Mouse (Mus musculus) heart, embryonic 15.5 days (tissue): ENCODE results near the gene Zfp292. TPM values are rescaled to one million over a fixed set of nuclear protein-coding genes. Genes with fewer than 3 reads are reported as not detected.
A peak's percentile ranks its signal among the peaks of the same experiment; 100 is the strongest.
"Not testable (repeated sequence)": the region's sequence is repeated elsewhere in the genome, so short reads cannot be mapped to it uniquely, and the experiment has no call there.

ENCODE experiments used
- ATAC-seq: fragments of 200-750 bp; cut with Nextera tagmentation; replicated peaks from 2 replicates; pipeline ENCODE4 v1.8.0; 2017; ENCODE audit warnings: low read depth, moderate TSS enrichment; ENCODE audit not compliant: insufficient number of reproducible peaks, insufficient read depth, low FRiP score
- H3K27ac ChIP-seq: fragments of 300-500 bp; sonication (generic); 2 replicates; pipeline ENCODE4 v1.5.1; 2015; ENCODE audit warnings: mild to moderate bottlenecking, inconsistent platforms
- H3K27me3 ChIP-seq: fragments of 300-500 bp; sonication (generic); 2 replicates; pipeline ENCODE4 v1.6.1; 2015; ENCODE audit warnings: inconsistent platforms
- H3K36me3 ChIP-seq: fragments of 300-500 bp; sonication (generic); 2 replicates; pipeline ENCODE4 v1.6.1; 2015; ENCODE audit warnings: mild to moderate bottlenecking, inconsistent platforms
- H3K4me1 ChIP-seq: fragments of 300-500 bp; sonication (generic); replicated peaks from 2 replicates; pipeline ENCODE4 v1.6.1; 2015; ENCODE audit warnings: inconsistent platforms
- H3K4me2 ChIP-seq: fragments of 300-500 bp; sonication (generic); 2 replicates; pipeline ENCODE4 v1.6.1; 2015; ENCODE audit warnings: inconsistent platforms, mild to moderate bottlenecking, moderate library complexity
- H3K4me3 ChIP-seq: fragments of 300-500 bp; sonication (generic); 2 replicates; pipeline ENCODE4 v1.5.1; 2015; ENCODE audit warnings: mild to moderate bottlenecking, inconsistent platforms
- H3K9ac ChIP-seq: fragments of 300-500 bp; sonication (generic); 2 replicates; pipeline ENCODE4 v1.6.1; 2015; ENCODE audit warnings: mild to moderate bottlenecking, inconsistent platforms
- H3K9me3 ChIP-seq: fragments of 300-500 bp; sonication (generic); replicated peaks from 2 replicates; pipeline ENCODE4 v1.6.1; 2016; ENCODE audit warnings: inconsistent platforms
- WGBS: fragments of 180-500 bp; shearing (Covaris S2); methylation state at CpG from one replicate; pipeline ENCODE4 v1.1.7; 2015; ENCODE audit warnings: mixed read lengths; 5-methylcytosine and 5-hydroxymethylcytosine counted together
- polyA plus RNA-seq: library from polyadenylated mRNA; unstranded; fragments of >200 nt; fragmentation: Nextera tagmentation; extraction: Ambion mirVana; gene quantifications from 2 replicates; pipeline ENCODE4 v1.2.1, GENCODE M21; 2015

Gene Zfp292
- 11.8 and 12.2 TPM in 2 replicates for polyA plus RNA-seq

DNA sequence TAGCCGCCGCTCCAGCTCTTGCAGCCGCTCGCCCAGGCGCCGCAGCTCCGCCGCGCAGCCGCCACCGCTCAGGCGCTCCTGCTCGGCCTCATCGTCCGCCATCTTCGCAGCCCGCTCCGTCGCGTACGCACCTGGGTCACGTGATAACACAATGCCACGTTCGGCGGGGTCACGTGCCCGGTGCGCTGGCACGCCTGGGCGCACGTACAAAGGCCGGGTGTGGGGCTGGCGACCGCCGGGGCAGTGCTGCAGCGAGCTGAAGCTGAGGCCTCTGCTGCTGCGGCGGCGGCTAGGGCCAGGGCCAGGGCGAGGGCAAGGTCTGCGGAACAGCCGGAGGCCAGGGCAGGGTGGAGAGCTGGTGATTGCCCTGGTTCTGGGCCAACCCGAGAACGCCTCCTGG, at the start of gene Zfp292:
Gene Zfp292 (minus strand): TSS at position 143 of the 400 bp plus-strand sequence.
- H3K4me2 ChIP-seq: peak within 1 kb of the TSS; percentile 83
- peak within 1 kb of the TSS; percentile 99 for H3K27ac ChIP-seq
- no peaks in the 10 kb centered on the region for H3K9me3 ChIP-seq
- peak; percentile 92 for ATAC-seq
- peak within 1 kb of the TSS; percentile 99 for H3K4me3 ChIP-seq
- peak within 1 kb of the TSS; percentile 99 for H3K9ac ChIP-seq
- under 1% methylated on average over 41 of the region's 44 CpGs for WGBS
- H3K4me1 ChIP-seq: peaks cover 18% of the 10 kb centered on the region
- no peaks in the 10 kb centered on the region for H3K27me3 ChIP-seq
- no peaks in the 10 kb centered on the region for H3K36me3 ChIP-seq

DNA sequence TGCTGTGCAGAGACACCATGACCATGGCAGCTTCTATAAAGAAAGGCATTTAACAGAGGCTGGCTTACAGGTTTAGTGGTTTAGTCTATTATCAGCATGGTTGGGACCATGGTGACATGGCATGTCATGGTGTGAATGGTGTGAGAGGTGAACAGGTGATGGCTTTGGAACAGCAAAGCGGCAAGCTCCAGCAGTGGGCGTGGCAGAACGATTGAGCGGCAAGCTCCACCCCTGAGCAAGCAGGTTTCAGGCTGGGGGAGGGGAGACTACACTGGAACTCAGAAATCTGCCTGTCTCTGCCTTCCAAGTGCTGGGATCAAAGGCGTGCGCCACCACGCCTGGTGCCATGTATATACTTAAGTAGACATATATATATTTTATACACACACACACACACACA, 45.6 kb upstream of the Zfp292 start:
- not testable (repeated sequence) for ATAC-seq, H3K4me3 ChIP-seq, H3K27me3 ChIP-seq, H3K9ac ChIP-seq, H3K4me1 ChIP-seq, H3K9me3 ChIP-seq, H3K4me2 ChIP-seq, H3K27ac ChIP-seq, H3K36me3 ChIP-seq
- 68% methylated on average over 7 of the region's 7 CpGs for WGBS

DNA sequence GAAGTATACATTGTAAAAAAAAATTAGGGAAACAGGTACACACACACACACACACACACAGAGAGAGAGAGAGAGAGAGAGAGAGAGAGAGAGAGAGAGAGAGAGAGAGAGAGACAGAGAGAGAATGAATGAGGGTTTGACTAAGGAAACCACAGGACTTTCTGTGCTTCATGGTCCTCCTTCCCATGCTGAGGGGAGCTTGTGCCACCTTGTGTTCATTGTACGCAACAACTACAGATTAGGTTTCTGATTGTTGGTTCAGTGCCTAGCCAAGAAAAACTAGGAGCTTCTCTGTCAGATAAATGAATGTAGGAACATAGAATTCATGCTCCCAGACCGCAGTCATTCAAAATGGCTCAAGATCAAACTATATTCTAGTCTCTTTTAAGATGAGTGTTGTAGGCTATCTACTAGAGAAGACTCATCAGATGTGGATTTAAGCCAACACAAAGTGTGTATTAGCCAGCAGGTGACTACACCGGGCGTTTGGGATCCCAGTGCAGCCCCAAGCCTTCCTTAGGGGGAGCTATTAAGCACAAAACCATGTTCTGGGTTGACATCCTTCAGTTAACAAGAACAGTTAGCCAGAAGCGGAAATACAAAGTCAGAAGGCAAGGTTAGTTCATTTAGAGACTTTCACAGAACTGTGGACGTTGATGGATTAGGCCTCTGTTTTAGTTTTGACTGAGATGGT, 39.6 kb upstream of the Zfp292 start:
- Histone ChIP-seq H3K9me3 (no peaks in the 10 kb centered on the region), H3K9ac (no peak overlapping the region), H3K27ac (no peak overlapping the region), H3K27me3 (no peaks in the 10 kb centered on the region), H3K4me2 (no peak overlapping the region), H3K4me3 (no peak overlapping the region), H3K36me3 (no peaks in the 10 kb centered on the region), H3K4me1 (no peaks in the 10 kb centered on the region)
- no peak for ATAC-seq
- 64% methylated on average over 6 of the region's 6 CpGs for WGBS

DNA sequence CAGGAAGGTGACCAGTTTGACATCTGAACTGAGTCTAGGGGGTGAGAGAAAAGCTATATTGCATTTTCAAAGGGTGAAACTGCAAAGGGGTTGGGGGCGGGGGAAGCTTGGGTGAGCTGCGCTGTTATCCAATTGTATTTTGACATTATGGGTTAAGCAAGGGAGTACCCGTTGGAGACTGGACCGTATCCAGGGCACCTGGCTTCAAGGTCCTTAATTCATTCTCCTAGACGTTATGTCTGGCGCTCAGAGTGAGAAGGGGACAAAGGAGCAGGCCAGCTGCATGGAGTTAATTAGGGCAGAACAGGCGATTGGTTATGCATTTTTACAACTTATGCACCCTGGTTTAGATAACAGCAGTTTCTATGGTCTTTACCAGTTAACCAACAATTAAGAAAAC, 34.6 kb upstream of the Zfp292 start:
- 80% methylated on average over 7 of the region's 7 CpGs for WGBS
- no peaks in the 10 kb centered on the region for H3K27me3 ChIP-seq
- H3K4me2 ChIP-seq: no peak overlapping the region
- H3K9ac ChIP-seq: no peak overlapping the region
- H3K4me1 ChIP-seq: no peaks in the 10 kb centered on the region
- H3K36me3 ChIP-seq: no peaks in the 10 kb centered on the region
- H3K27ac ChIP-seq: no peak overlapping the region
- ATAC-seq: no peak
- no peak overlapping the region for H3K4me3 ChIP-seq
- no peaks in the 10 kb centered on the region for H3K9me3 ChIP-seq

DNA sequence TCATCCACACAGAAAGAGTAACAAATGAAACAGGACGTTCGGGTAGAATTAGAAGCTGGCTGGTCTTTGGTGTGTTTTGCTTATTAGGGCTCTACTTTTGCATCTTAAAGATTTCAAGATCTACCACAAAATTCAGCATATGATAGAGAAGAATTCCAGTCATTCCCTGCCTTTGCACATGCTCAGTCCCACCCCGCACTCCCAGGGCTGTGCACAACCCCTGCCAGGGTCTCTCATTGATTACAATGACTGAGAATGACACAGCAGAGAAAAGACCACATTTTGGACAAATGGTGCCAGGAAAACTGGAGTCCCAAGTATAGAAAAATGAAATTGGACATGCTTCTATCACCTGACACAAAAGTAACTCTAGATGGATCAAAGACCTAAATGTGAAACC, 29.4 kb upstream of the Zfp292 start:
- Histone ChIP-seq H3K4me2 (no peak overlapping the region), H3K4me3 (no peak overlapping the region), H3K4me1 (no peaks in the 10 kb centered on the region), H3K27ac (no peak overlapping the region), H3K9me3 (no peaks in the 10 kb centered on the region), H3K9ac (no peak overlapping the region), H3K36me3 (no peaks in the 10 kb centered on the region), H3K27me3 (no peaks in the 10 kb centered on the region)
- WGBS: 81% methylated on average over 3 of the region's 3 CpGs
- ATAC-seq: no peak

DNA sequence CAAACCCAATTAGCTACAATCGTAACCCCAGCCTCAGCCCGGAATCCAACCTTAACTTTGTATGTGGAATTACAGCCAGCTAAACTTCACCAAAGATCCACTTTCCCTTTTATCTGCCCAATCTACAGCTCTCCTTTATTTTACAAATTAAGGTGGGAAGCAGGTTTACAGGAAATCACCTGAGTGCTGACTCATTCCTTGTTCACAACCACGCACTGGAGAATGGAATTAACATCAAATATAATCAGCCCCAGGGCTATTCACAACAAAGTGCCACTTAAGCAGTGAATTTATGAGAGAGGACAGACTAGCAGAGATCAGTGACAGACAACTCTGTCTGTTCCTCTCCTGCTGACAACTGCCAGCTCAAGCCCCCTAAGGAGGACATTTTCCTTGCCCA, 28.6 kb upstream of the Zfp292 start:
- H3K27me3 ChIP-seq: no peaks in the 10 kb centered on the region
- no peaks in the 10 kb centered on the region for H3K36me3 ChIP-seq
- H3K27ac ChIP-seq: no peak overlapping the region
- ATAC-seq: no peak
- no peak overlapping the region for H3K4me3 ChIP-seq
- 0 out of 2 replicates have a peak, but pooled peaks cover 4% of the 10 kb centered on the region for H3K4me1 ChIP-seq
- H3K9ac ChIP-seq: no peak overlapping the region
- no peaks in the 10 kb centered on the region for H3K9me3 ChIP-seq
- H3K4me2 ChIP-seq: no peak overlapping the region
- 64% methylated on average over 3 of the region's 3 CpGs for WGBS

DNA sequence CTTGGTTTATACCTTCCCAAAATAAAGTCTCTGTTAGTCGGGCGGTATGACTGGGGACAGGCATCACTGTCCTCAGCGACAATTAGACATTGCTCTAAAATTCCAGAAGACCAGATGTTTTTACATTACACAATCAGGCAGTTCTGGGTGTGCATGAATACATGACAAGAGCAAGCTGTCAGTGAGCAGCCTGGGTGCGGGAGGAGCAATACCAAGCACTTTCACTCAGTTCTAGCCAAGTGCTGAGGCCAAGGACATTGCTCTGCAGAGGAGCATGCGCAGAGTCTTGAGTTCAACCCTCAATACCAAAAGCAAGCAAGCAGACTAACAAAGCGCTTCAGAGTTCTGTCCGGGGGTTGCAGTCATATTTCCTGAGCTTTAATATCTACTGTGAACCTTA, 25.4 kb upstream of the Zfp292 start:
- no peaks in the 10 kb centered on the region for H3K27me3 ChIP-seq
- 70% methylated on average over 7 of the region's 7 CpGs for WGBS
- H3K9me3 ChIP-seq: no peaks in the 10 kb centered on the region
- H3K36me3 ChIP-seq: no peaks in the 10 kb centered on the region
- H3K4me3 ChIP-seq: no peak overlapping the region
- H3K4me2 ChIP-seq: no peak overlapping the region
- no peak for ATAC-seq
- H3K9ac ChIP-seq: no peak overlapping the region
- no peak overlapping the region for H3K27ac ChIP-seq
- 0 out of 2 replicates have a peak, but pooled peaks cover 4% of the 10 kb centered on the region for H3K4me1 ChIP-seq

DNA sequence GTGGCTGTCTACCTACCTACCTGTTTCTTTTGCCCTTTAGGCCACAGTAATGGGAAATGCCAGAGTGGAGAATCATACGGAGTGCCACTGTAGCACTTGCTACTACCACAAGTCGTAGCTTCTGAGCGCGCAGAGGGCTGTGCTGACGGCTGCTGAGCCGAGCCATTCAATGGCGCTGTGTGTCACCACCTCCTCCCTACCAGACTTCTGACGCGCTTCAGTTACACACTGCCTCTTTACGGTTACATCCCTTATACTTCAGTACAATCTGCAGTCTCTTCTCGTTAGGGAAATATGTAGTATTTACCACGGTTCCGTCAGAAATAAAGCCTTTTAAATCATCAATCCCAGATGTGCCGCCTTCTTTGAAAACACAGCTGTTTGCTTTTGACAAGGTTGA, 24.3 kb upstream of the Zfp292 start:
- Histone ChIP-seq H3K4me1 (0 out of 2 replicates have a peak, but pooled peaks cover 4% of the 10 kb centered on the region), H3K4me2 (peak overlapping the region; percentile 11; the same call in 1 of the 2 replicates), H3K27me3 (no peaks in the 10 kb centered on the region), H3K9ac (no peak overlapping the region), H3K36me3 (no peaks in the 10 kb centered on the region), H3K4me3 (no peak overlapping the region), H3K9me3 (no peaks in the 10 kb centered on the region), H3K27ac (no peak overlapping the region)
- ATAC-seq: no peak
- WGBS: 37% methylated on average over 14 of the region's 14 CpGs

DNA sequence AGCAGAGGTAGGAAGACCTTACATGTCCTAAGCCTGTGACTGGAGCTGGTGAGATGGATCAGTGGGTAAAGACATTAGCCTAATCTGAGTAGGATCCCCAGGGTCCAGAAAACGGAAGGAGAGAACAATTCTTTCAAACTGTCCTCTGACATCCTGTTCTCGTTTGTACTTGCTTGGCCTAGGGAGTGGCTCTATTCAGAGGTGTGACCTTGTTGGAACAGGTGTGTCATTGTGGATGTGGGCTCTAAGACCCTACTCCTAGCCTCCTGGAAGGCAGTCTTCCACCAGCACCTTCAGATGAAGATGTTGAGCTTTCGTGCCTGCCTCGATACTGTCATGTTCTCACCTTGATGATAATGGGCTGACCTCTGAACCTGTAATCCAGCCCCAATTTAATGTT, 23.4 kb upstream of the Zfp292 start:
- H3K27me3 ChIP-seq: no peaks in the 10 kb centered on the region
- 0 out of 2 replicates have a peak, but pooled peaks cover 4% of the 10 kb centered on the region for H3K4me1 ChIP-seq
- H3K4me2 ChIP-seq: no peak overlapping the region
- no peaks in the 10 kb centered on the region for H3K36me3 ChIP-seq
- H3K4me3 ChIP-seq: no peak overlapping the region
- H3K27ac ChIP-seq: no peak overlapping the region
- 75% methylated on average over 4 of the region's 4 CpGs for WGBS
- H3K9me3 ChIP-seq: no peaks in the 10 kb centered on the region
- ATAC-seq: no peak
- H3K9ac ChIP-seq: no peak overlapping the region

DNA sequence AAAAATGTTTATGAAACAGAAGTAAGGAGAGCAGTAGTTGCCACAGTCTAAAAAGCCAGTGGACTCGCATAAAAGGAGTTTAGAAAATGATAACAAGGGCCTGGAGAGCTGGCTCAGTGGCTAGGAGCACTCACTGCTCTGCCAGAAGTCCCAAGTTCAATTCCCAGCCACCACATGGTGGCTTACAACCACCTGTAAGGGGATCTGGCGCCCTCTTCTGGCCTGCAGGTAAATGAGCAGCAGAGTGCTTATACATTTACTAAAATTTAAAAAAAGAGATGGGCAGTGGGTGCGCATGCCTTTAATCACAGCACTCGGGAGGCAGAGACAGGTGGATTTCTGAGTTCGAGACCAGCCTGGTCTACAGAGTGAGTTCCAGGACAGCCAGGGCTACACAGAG, 22.6 kb upstream of the Zfp292 start:
- WGBS: 66% methylated on average over 5 of the region's 5 CpGs
- Histone ChIP-seq H3K4me1 (0 out of 2 replicates have a peak, but pooled peaks cover 4% of the 10 kb centered on the region), H3K4me3 (no peak overlapping the region), H3K27ac (no peak overlapping the region), H3K9me3 (no peaks in the 10 kb centered on the region), H3K4me2 (no peak overlapping the region), H3K27me3 (no peaks in the 10 kb centered on the region), H3K9ac (no peak overlapping the region), H3K36me3 (no peaks in the 10 kb centered on the region)
- ATAC-seq: no peak

DNA sequence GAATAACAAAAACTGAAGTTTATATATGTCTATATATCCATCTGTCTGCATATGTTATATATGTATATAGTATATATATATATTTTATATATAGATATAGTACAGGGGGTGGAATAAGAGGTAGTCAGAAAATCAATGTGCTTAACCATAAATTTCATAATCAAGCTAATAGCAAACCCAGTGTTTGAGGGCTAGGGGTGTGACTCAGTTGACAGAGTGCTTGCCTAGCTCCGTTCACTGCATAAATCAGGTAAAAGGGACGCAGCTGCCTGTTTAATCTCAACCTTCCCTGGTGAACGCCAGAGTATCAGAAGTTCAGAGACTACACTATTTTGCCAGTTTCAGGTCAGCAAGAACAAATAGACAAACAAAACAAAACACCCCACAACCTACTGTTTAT, 18.8 kb upstream of the Zfp292 start:
- WGBS: 50% methylated on average over 3 of the region's 3 CpGs
- not testable (repeated sequence) for H3K9me3 ChIP-seq, H3K27ac ChIP-seq, ATAC-seq, H3K36me3 ChIP-seq, H3K4me3 ChIP-seq, H3K4me1 ChIP-seq, H3K9ac ChIP-seq, H3K27me3 ChIP-seq, H3K4me2 ChIP-seq

DNA sequence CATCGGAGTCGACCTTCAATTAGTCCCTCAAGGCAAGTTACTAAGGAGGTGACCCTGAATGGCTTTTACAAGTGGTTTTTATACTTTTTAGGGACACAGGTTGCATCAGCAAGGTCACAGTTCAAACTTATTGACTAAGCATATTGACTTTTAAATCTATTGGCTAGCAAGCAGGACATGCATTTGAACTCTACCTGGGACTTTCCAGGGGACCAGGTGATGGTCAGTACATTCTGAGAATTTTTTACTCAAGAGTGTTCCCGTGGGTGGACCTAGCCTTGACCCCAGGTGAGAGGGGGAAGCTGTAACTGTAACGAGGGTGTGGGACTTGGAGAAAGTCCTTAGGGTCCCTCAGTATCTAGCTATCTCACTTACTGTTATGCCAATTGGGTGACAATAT, 18.4 kb upstream of the Zfp292 start:
- Histone ChIP-seq H3K4me3 (no peak overlapping the region), H3K4me1 (no peaks in the 10 kb centered on the region), H3K4me2 (no peak overlapping the region), H3K9me3 (no peaks in the 10 kb centered on the region), H3K36me3 (no peaks in the 10 kb centered on the region), H3K27ac (no peak overlapping the region), H3K9ac (no peak overlapping the region), H3K27me3 (no peaks in the 10 kb centered on the region)
- 70% methylated on average over 4 of the region's 4 CpGs for WGBS
- ATAC-seq: no peak
